Mouse (Mus musculus): ENCODE results near the gene D630023F18Rik. TPM values are rescaled to one million over a fixed set of nuclear protein-coding genes. Genes with fewer than 3 reads are reported as not detected.

D630023F18Rik gene
- polyA plus RNA-seq, 1 experiment, result not detected

DNA sequence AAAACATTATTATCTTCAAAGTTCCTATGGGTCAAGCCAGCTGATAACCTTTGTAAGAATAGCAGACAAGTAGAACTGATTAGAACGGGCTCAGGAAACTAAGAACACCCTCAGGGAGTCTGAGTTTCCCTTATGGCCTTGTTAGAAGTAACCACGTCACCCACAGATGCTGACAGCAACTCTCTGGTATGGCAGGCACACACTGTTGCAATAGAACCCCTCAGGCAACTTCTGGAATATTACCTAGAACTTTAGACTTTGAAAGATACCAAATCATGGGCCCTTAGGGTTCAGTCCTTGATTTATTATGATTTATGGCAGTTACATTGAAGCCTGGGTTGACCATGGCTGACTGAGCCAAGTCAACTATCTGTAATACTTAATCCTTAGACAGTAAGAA is 23.6 kb upstream of the D630023F18Rik start:
- TF ChIP-seq CTCF (IDR thresholded peaks at IDR 0.05; ENCODE audit: borderline replicate concordance, insufficient read depth, low read length), result no peak

DNA sequence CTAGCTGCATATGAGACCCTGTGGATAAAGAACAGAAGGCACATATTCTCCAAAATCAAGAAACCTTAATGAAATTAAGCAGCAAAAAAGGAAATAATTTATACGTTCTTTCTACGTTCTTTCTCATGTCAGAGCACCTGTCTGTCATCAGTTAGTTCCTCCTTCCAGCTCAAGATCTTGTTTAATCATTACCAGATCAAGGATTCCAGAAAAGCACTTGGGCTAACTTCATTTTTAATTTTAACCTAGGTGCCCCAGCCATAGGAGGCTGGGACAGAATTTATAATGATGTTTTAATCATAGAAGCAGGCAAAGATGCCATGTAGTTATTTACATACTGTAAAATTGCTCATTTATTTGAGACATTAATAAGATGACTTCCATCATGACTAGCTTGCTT is 21.8 kb upstream of the D630023F18Rik start:
- H3K27ac ChIP-seq (ENCODE audit: insufficient read depth, low read length), result no peak overlapping the region
- H3K4me3 ChIP-seq (ENCODE audit: insufficient read depth, low read length), result no peak overlapping the region
- H3K4me1 ChIP-seq (ENCODE audit: control insufficient read depth, insufficient read depth, low read length), result no peaks in the 10 kb centered on the region
- TF ChIP-seq POLR2A (IDR thresholded peaks at IDR 0.05; ENCODE audit: low read depth, low read length) (no peak), CTCF (IDR thresholded peaks at IDR 0.05; ENCODE audit: borderline replicate concordance, insufficient read depth, low read length) (no peak)

More for the DNA sequence above, 23.6 kb upstream of the D630023F18Rik start:
- H3K4me3 ChIP-seq (ENCODE audit: insufficient read depth, low read length), result no peak overlapping the region
- H3K27ac ChIP-seq (ENCODE audit: insufficient read depth, low read length), result no peak overlapping the region
- no peaks in the 10 kb centered on the region for H3K4me1 ChIP-seq (ENCODE audit: control insufficient read depth, insufficient read depth, low read length)

DNA sequence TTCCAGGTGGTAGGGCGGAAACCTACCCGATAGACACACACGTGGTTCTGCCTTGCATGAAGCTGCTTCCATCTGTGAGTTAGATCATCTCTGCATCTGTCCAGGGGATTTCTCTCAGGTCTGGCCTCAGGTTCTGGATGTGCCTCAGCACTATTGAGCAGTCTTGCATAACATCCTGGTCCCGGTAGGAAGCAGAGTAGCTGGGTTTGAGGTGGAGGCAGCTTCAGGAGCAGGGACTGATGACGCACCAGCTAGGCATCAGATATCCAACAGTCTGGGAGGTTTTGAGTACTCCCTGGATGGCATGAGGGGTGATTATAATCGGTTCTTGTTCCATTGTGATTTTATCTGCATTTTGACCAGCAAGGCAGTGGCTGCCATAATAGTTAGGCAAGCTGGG is 14.5 kb upstream of the D630023F18Rik start:
- TF ChIP-seq POLR2A (IDR thresholded peaks at IDR 0.05; ENCODE audit: low read depth, low read length), result no peak
- no peak for TF ChIP-seq CTCF (IDR thresholded peaks at IDR 0.05; ENCODE audit: borderline replicate concordance, insufficient read depth, low read length)
- Histone ChIP-seq H3K27ac (ENCODE audit: insufficient read depth, low read length) (no peak overlapping the region), H3K4me1 (ENCODE audit: control insufficient read depth, insufficient read depth, low read length) (no peaks in the 10 kb centered on the region), H3K4me3 (ENCODE audit: insufficient read depth, low read length) (no peak overlapping the region)

DNA sequence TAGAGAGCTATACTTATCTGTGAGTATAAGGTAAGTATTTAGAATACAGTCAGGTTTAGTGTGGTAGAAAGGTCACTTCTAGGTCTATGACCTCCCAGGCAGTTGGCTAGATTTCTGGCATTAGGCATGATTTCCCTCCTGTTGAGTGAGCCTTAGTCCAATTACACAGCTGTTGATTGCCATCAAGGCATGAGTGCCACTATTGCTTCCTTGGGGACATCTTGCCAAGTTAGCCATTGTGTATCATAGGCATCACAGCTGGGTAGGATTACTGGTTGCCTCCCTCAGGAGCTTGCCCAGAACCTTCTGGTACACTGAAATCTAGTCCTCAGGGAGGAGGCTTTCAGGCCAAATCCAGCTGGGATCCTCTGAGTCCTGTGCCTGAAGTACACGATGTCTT is 9.8 kb upstream of the D630023F18Rik start:
- Histone ChIP-seq H3K27ac (ENCODE audit: insufficient read depth, low read length) (no peak overlapping the region), H3K4me1 (ENCODE audit: control insufficient read depth, insufficient read depth, low read length) (no peaks in the 10 kb centered on the region), H3K4me3 (ENCODE audit: insufficient read depth, low read length) (no peak overlapping the region)
- TF ChIP-seq CTCF (IDR thresholded peaks at IDR 0.05; ENCODE audit: borderline replicate concordance, insufficient read depth, low read length) (no peak), POLR2A (IDR thresholded peaks at IDR 0.05; ENCODE audit: low read depth, low read length) (no peak)

DNA sequence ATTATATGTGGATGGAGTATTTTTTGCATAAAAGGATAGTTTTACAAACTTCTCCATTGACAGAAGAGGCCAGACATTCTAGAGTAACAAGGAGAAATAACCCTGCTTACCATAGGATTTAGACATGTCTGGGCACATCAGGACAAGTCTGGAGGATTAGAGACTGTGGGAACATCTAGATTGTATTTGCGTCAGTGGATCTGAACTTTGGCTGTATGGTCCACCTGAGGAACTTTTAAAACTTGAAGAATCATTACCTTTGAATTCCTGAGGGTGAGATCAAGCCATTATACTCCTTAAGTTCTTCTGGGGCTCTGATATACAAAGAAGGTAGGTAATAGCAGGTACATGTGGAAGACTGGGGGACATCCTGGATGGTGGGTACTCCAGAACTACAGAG is 8.7 kb upstream of the D630023F18Rik start:
- Histone ChIP-seq H3K27ac (ENCODE audit: insufficient read depth, low read length) (no peak overlapping the region), H3K4me3 (ENCODE audit: insufficient read depth, low read length) (no peak overlapping the region), H3K4me1 (ENCODE audit: control insufficient read depth, insufficient read depth, low read length) (no peaks in the 10 kb centered on the region)
- TF ChIP-seq POLR2A (IDR thresholded peaks at IDR 0.05; ENCODE audit: low read depth, low read length) (no peak), CTCF (IDR thresholded peaks at IDR 0.05; ENCODE audit: borderline replicate concordance, insufficient read depth, low read length) (no peak)

DNA sequence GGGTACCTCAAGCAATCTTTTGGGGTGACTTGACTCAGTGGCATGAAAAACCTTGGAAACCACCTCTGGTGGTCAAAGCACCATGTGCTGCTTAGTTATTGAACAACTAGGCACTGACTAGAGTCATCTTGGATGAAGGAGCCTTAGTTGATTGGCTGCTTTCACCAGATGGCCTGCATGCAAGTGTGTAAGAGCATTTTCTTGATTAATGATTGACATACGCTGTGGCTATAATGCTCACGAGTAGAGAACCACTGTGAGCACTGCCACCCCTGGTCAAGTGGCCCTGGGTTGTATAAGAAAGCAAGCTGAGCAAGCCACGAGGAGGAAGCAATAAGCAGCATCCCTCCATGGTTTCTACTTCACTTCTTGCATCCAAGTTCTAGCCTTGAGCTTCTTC is 7.2 kb upstream of the D630023F18Rik start:
- Histone ChIP-seq H3K4me3 (ENCODE audit: insufficient read depth, low read length) (no peak overlapping the region), H3K27ac (ENCODE audit: insufficient read depth, low read length) (no peak overlapping the region), H3K4me1 (ENCODE audit: control insufficient read depth, insufficient read depth, low read length) (no peaks in the 10 kb centered on the region)
- TF ChIP-seq CTCF (IDR thresholded peaks at IDR 0.05; ENCODE audit: borderline replicate concordance, insufficient read depth, low read length) (no peak), POLR2A (IDR thresholded peaks at IDR 0.05; ENCODE audit: low read depth, low read length) (no peak)

DNA sequence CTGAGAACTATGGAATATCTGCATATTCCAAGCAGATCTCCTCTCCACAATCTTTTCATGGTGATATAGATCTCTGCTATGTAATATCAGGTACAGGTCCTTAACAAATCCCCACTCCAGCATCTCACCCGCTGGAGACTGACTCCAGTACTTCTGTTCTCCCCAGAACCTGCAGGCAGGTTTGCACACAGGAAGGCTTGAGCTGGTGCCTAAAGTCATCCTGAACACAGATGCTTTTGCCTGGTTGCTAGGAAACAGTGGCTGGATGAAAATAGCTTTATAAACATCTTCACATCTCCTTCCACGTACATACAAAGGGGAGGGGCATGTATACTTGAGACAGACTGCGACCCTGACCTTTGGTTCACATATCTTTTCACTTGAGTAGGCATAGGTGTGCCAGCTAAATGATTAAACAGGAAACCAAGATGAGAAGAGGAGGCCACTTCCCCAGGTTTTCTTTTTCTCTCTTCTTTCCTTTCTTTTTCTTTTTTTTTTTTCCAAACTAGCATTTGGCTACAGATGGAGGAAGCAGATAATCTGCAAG is 6.7 kb upstream of the D630023F18Rik start:
- H3K4me3 ChIP-seq (ENCODE audit: insufficient read depth, low read length), result no peak overlapping the region
- no peak overlapping the region for H3K27ac ChIP-seq (ENCODE audit: insufficient read depth, low read length)
- no peak for TF ChIP-seq CTCF (IDR thresholded peaks at IDR 0.05; ENCODE audit: borderline replicate concordance, insufficient read depth, low read length)
- TF ChIP-seq POLR2A (IDR thresholded peaks at IDR 0.05; ENCODE audit: low read depth, low read length), result no peak
- no peaks in the 10 kb centered on the region for H3K4me1 ChIP-seq (ENCODE audit: control insufficient read depth, insufficient read depth, low read length)

DNA sequence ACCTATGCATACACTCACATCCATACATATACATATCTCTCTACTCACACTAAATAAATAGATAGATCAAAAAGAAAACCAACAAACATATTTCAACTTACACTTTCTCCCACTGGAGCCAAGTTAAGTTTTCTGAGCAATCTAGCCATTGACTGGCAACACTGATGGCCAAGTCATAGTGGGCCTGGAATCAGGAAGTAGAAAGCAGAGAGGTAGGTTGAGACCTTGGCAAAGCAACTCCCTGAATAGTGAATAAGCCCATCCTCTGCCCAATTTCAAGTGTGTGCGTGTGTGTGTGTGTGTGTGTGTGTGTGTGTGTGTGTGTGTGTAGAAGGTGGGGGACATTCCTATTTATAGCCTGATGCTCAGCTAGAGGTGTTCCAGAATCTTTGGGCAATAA is 3.6 kb downstream of the D630023F18Rik start, which contains the start of gene Gm28845:
TSS of gene Gm28845 (minus strand) at position 121 of the 400 bp plus-strand sequence.
- TF ChIP-seq POLR2A (IDR thresholded peaks at IDR 0.05; ENCODE audit: low read depth, low read length) (no peak), CTCF (IDR thresholded peaks at IDR 0.05; ENCODE audit: borderline replicate concordance, insufficient read depth, low read length) (no peak)
- Histone ChIP-seq H3K4me3 (ENCODE audit: insufficient read depth, low read length) (no peak within 1 kb of the TSS), H3K27ac (ENCODE audit: insufficient read depth, low read length) (no peak within 1 kb of the TSS), H3K4me1 (ENCODE audit: control insufficient read depth, insufficient read depth, low read length) (no peaks in the 10 kb centered on the region)

DNA sequence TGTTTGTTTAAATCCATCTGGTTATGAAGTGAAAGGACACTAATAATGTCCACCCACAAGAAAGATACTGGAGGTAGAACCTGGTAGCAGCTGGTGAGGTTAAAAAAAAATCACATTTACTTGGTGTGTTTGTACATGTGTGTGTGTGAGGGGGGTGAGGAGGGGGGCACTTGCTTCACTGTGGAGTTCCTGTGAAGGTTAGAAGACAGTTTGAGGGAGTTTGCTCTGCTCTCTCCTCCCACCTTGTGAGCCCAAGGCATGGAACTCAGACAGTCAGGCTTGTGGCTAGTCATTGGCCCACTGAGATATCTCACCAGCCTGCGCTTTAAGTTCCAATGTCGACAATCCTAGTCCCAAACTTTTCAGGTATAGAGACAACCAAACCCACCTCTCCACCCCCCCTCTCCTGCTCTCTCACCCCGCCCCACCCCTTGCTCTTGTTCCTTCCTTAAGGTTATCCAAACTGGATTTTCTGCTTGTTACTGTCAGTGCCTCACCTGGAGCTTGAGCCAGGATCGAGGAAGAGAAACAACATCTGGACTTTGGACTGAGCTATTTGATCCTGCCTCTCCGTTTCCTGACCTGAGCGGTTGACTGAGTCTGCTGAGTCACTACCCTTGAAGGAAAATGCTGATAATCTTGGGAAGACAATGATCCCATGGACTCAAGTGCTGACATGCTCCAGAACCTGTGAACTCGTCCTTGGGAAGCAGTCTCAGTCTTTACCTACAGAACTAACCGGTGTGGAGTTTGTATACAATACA is 4.7 kb downstream of the D630023F18Rik start:
- Histone ChIP-seq H3K4me1 (ENCODE audit: control insufficient read depth, insufficient read depth, low read length) (no peaks in the 10 kb centered on the region), H3K27ac (ENCODE audit: insufficient read depth, low read length) (no peak overlapping the region), H3K4me3 (ENCODE audit: insufficient read depth, low read length) (no peak overlapping the region)
- TF ChIP-seq CTCF (IDR thresholded peaks at IDR 0.05; ENCODE audit: borderline replicate concordance, insufficient read depth, low read length) (no peak), POLR2A (IDR thresholded peaks at IDR 0.05; ENCODE audit: low read depth, low read length) (no peak)

DNA sequence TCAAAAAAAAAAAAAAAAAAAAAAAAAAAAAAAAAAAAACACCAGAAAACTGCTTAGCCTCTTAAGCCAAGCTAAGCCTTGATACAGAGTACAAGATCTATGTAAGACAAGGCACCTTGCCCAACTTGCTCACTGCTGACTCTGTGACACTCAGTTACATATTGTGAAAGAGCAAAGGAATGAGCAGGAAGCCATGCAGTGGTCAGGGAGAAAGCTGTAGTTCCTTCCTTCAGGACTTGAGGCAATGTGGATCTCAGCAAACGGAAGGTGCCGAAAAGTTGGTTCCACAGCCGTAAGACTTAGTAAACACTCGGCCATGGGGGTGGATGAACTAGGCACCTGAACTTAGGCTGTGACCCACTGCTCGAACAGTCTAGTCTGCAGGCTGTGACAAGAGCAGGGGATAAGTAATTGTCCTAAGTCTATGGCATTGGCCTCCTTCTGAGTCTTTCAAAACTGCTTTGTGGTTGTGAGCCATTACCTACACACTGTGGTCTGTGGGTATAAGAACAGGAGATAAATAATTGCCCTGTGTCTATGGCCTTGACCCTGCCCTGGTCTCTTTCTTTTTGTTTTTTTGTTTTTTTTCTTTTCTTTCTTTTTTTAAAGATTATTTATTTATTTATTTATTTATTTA is 9.4 kb downstream of the D630023F18Rik start:
- H3K4me3 ChIP-seq (ENCODE audit: insufficient read depth, low read length), result no peak overlapping the region
- TF ChIP-seq CTCF (IDR thresholded peaks at IDR 0.05; ENCODE audit: borderline replicate concordance, insufficient read depth, low read length), result no peak
- no peak for TF ChIP-seq POLR2A (IDR thresholded peaks at IDR 0.05; ENCODE audit: low read depth, low read length)
- H3K4me1 ChIP-seq (ENCODE audit: control insufficient read depth, insufficient read depth, low read length), result no peaks in the 10 kb centered on the region
- no peak overlapping the region for H3K27ac ChIP-seq (ENCODE audit: insufficient read depth, low read length)

Data from embryonic fibroblast, embryonic 13.5 days (primary cell).